Mouse (Mus musculus) limb, embryonic 15.5 days (tissue): ENCODE data around the gene Dpysl4. TPM values are rescaled to one million over a fixed set of nuclear protein-coding genes. Genes with fewer than 3 reads are reported as not detected.

ENCODE experiments used
- polyA plus RNA-seq: library from polyadenylated mRNA; unstranded; fragments of >200 nt; fragmentation: Nextera tagmentation; extraction: Ambion mirVana; gene quantifications from 2 replicates; pipeline ENCODE4 v1.2.1, GENCODE M21; 2015

The Dpysl4 gene
- polyA plus RNA-seq, 1 experiment from 2014 or later, result 14.8 TPM

Other genes with a start within 250 kb of the Dpysl4 start
- 29.3 and 33.1 TPM in 2 replicates for gene Ppp2r2d, start 239.9 kb upstream of the Dpysl4 start, polyA plus RNA-seq
- gene Mapk1ip1, start 239.7 kb upstream of the Dpysl4 start, polyA plus RNA-seq, result 12.1 and 13.1 TPM in 2 replicates
- 130 and 138 TPM in 2 replicates for gene Bnip3, start 176.5 kb upstream of the Dpysl4 start, polyA plus RNA-seq
- gene Jakmip3, start 145.3 kb upstream of the Dpysl4 start, polyA plus RNA-seq, result 0.49 and 0.67 TPM in 2 replicates
- gene Lrrc27, start 127.0 kb downstream of the Dpysl4 start, polyA plus RNA-seq, result 1.3 and 2.7 TPM in 2 replicates
- gene Stk32c, start 127.3 kb downstream of the Dpysl4 start, polyA plus RNA-seq, result 0.23 and 0.27 TPM in 2 replicates
- 15.0 and 15.9 TPM in 2 replicates for gene Pwwp2b, start 162.5 kb downstream of the Dpysl4 start, polyA plus RNA-seq